Mouse (Mus musculus) liver, embryonic 14.5 days (tissue): ENCODE results near the gene Pde4d. TPM values are rescaled to one million over a fixed set of nuclear protein-coding genes. Genes with fewer than 3 reads are reported as not detected.

Experiments used
- ATAC-seq: fragments of 200-750 bp; cut with Nextera tagmentation; 2 replicates; pipeline ENCODE4 v1.8.0; 2017; ENCODE audit warnings: moderate number of reproducible peaks, mild to moderate bottlenecking, moderate library complexity; ENCODE audit not compliant: insufficient read depth
- DNase-seq, 3 experiments: peaks; one replicate each; pipeline ENCODE4 v3.0.0-alpha.2; 2012 to 2013; ENCODE audit warnings: low read depth in 3 of 3, low spot score in 3 of 3
- H3K27ac ChIP-seq: fragments of 300-500 bp; sonication (generic); 2 replicates; pipeline ENCODE4 v1.5.1; 2014; ENCODE audit warnings: moderate library complexity, mild to moderate bottlenecking, control low read depth, inconsistent platforms
- H3K27me3 ChIP-seq: fragments of 300-500 bp; sonication (generic); 2 replicates; pipeline ENCODE4 v1.6.1; 2014; ENCODE audit warnings: mild to moderate bottlenecking, low read length, moderate library complexity; ENCODE audit not compliant: control insufficient read depth, insufficient read depth
- H3K36me3 ChIP-seq: fragments of 300-500 bp; sonication (generic); replicated peaks from 2 replicates; pipeline ENCODE4 v1.6.1; 2014; ENCODE audit warnings: low read depth; ENCODE audit not compliant: control insufficient read depth, insufficient read depth
- H3K4me1 ChIP-seq, 2 experiments: fragments of 200-500 bp in 1 of 2; fragments of 300-500 bp in 1 of 2; sonication (generic) in 1 of 2; replicated peaks; 2 replicates each; pipeline ENCODE4 v1.6.1; 2012 to 2014; ENCODE audit warnings: antibody characterized with exemption in 1 of 2, inconsistent platforms in 1 of 2, low read length in 1 of 2; ENCODE audit not compliant: control insufficient read depth in 2 of 2, insufficient read depth in 2 of 2
- H3K4me2 ChIP-seq: fragments of 300-500 bp; sonication (generic); 2 replicates; pipeline ENCODE4 v1.6.1; 2014; ENCODE audit warnings: low read depth, mild to moderate bottlenecking, control low read depth, moderate library complexity
- H3K4me3 ChIP-seq, 2 experiments: fragments of 200-500 bp in 1 of 2; fragments of 300-500 bp in 1 of 2; sonication (generic) in 1 of 2; 2 replicates each; pipeline ENCODE4 v1.5.1; 2012 to 2014; ENCODE audit warnings: low read depth in 2 of 2, low read length in 2 of 2, mild to moderate bottlenecking in 2 of 2, control low read depth in 1 of 2, inconsistent platforms in 1 of 2, moderate library complexity in 1 of 2; ENCODE audit not compliant: insufficient read depth in 1 of 2
- H3K9ac ChIP-seq: fragments of 300-500 bp; sonication (generic); replicated peaks from 2 replicates; pipeline ENCODE4 v1.6.1; 2014; ENCODE audit warnings: mild to moderate bottlenecking, control low read depth, moderate library complexity
- H3K9me3 ChIP-seq: fragments of 300-500 bp; sonication (generic); 2 replicates; pipeline ENCODE4 v1.6.1; 2016; ENCODE audit warnings: low read length, mixed read lengths; ENCODE audit not compliant: control insufficient read depth
- CTCF ChIP-seq: IDR thresholded peaks from 2 replicates; pipeline ENCODE4 v1.5.1; 2016; ENCODE audit warnings: antibody characterized with exemption, low read depth, control low read depth
- EP300 ChIP-seq: IDR thresholded peaks from 2 replicates; pipeline ENCODE4 v1.6.1; 2016; ENCODE audit warnings: antibody characterized with exemption, low read depth
- WGBS: fragments of 180-500 bp; shearing (Covaris S2); extraction: QIAGEN DNeasy Blood & Tissue Kit; methylation state at CpG from one replicate; pipeline ENCODE4 v1.1.7; 2014; ENCODE audit not compliant: insufficient replicate concordance; 5-methylcytosine and 5-hydroxymethylcytosine counted together
- polyA plus RNA-seq, 2 experiments: library from polyadenylated mRNA; depleted of rRNA in 1 of 2; stranded (reverse) in 1 of 2; unstranded in 1 of 2; fragments of >200 nt; fragmentation: Nextera tagmentation in 1 of 2; extraction: Ambion mirVana in 1 of 2; gene quantifications; 2 replicates each; pipeline versions ENCODE4 v1.2.1 to v1.2.3; 2012 to 2014

The Pde4d gene
- polyA plus RNA-seq, 2 experiments: 4.9 to 8.6 TPM

DNA sequence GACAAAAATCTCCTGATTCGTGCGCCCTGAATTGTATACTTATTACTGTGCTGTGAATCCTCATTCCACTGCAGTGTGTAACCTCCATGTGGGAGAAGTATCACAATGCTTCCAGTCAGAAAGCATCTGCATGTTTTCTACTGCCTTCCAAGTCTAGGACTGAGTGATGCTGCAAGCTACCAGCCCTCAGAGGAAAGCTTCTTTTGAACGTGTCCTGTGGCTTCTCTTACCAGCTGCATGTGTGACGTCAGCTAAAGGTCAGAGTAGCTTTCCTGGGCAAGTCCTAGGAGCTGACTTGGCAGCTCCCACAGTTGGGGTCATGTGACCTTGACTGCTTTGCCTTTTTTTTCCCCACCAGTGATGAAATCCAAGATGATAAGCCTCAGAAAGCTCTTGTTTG is 1086.9 kb downstream of the Pde4d start:
- WGBS: 38% methylated on average over 4 of the region's 4 CpGs
- Histone ChIP-seq H3K9ac (no peak overlapping the region), H3K4me3 (no peak overlapping the region), H3K4me2 (no peak overlapping the region), H3K27ac (no peak overlapping the region), H3K27me3 (no peaks in the 10 kb centered on the region), H3K9me3 (no peaks in the 10 kb centered on the region), H3K4me1 (no peaks in the 10 kb centered on the region), H3K36me3 (no peaks in the 10 kb centered on the region)
- no peak for TF ChIP-seq EP300
- no peak for TF ChIP-seq CTCF
- ATAC-seq: no peak
- DNase-seq: no peak

- Histone ChIP-seq H3K4me1 (no peaks in the 10 kb centered on the region), H3K4me2 (no peak overlapping the region), H3K36me3 (no peaks in the 10 kb centered on the region), H3K9ac (no peak overlapping the region), H3K27ac (no peak overlapping the region), H3K4me3 (no peak overlapping the region), H3K27me3 (no peaks in the 10 kb centered on the region), H3K9me3 (no peaks in the 10 kb centered on the region)
- ATAC-seq (no peak), DNase-seq (no peak)
- WGBS: 60% methylated on average over 3 of the region's 3 CpGs
- no peak for TF ChIP-seq CTCF
- TF ChIP-seq EP300: no peak
Measured at GRCm38 (mm10) chr13:109539371-109539770, 1089.6 kb downstream of the Pde4d start.

DNA sequence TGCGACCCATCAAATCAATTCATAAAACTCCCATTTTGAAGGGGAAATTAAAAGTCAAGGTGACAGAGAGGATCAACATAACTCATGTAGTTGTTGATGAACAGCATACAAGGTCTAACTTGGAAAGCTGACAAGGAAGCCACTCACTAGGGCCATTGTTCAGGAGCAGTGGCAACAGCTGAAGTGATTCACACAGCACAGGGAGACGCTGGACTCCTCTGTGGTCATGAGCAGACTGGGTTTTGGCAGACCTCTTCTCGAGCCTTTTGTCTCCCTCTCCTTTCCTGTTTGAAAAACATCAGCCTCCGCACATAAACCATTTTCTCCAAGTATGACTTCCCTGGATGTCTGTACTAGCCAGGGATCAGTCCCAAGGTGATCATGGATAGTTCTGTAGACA is 1094.9 kb downstream of the Pde4d start:
- no peaks in the 10 kb centered on the region for H3K36me3 ChIP-seq
- no peaks in the 10 kb centered on the region for H3K27me3 ChIP-seq
- TF ChIP-seq CTCF (no peak), EP300 (no peak)
- no peaks in the 10 kb centered on the region; a peak in 1 of 4 replicates for H3K4me1 ChIP-seq
- DNase-seq (no peak), ATAC-seq (no peak)
- H3K4me3 ChIP-seq: no peak overlapping the region
- H3K9ac ChIP-seq: no peak overlapping the region
- no peaks in the 10 kb centered on the region for H3K9me3 ChIP-seq
- H3K4me2 ChIP-seq: no peak overlapping the region
- 61% methylated on average over 4 of the region's 4 CpGs for WGBS
- no peak overlapping the region for H3K27ac ChIP-seq

DNA sequence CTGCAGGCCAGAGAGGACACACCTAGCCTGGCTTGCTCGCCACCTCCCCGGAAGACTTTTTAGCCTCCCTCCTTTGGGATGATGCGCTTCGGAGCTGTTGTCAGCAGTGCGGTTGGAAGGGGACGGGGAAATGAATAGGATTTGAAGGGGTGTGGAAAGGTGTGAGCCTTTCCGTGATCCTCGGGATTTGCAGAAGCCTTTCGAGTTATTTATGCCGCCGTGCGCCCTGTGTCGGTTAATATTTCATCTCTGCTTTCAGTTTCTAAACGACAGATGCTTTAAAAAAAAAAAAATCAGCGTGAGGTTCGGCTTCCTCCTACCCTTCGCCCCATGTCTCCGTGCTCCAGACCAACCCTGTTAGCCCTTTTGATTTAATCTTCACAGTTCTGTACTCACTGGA is 1096.6 kb downstream of the Pde4d start:
- WGBS: 73% methylated on average over 18 of the region's 18 CpGs
- no peaks in the 10 kb centered on the region for H3K27me3 ChIP-seq
- no peak overlapping the region for H3K4me3 ChIP-seq
- no peaks in the 10 kb centered on the region for H3K36me3 ChIP-seq
- ATAC-seq (no peak), DNase-seq (no peak)
- no peak overlapping the region for H3K4me2 ChIP-seq
- TF ChIP-seq EP300: no peak
- no peak for TF ChIP-seq CTCF
- H3K9me3 ChIP-seq: no peaks in the 10 kb centered on the region
- H3K27ac ChIP-seq: no peak overlapping the region
- H3K9ac ChIP-seq: no peak overlapping the region
- H3K4me1 ChIP-seq: no peaks in the 10 kb centered on the region; a peak in 1 of 4 replicates

DNA sequence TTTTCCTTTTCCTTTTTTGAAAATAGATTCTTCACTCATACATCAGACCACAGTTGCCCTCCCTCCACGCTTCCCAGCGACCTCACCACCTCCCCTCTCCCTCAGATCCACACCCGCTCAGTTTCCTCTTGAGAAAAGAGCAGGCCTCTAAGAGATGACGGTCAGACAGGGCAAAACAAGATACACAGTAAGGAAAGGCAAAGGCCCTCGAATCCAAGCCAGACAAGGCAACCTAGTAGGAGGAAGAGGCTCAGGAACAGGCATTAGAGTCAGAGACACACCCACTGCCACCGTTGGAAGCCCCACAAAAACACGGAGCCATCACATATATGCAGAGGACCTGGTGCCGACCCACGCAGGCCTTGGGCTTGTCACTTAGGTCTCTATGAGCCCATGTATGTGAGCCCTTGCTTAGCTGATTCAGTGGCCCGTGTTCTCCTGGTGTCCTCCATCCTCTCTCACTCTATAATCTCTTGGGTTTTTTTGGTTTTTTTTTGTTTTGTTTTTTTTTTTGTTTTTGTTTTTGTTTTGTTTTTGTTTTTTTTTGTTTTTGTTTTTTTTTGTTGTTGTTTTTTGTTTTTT is 1097.3 kb downstream of the Pde4d start:
- no peaks in the 10 kb centered on the region for H3K27me3 ChIP-seq
- H3K36me3 ChIP-seq: no peaks in the 10 kb centered on the region
- H3K9ac ChIP-seq: no peak overlapping the region
- TF ChIP-seq CTCF (no peak), EP300 (no peak)
- H3K27ac ChIP-seq: no peak overlapping the region
- no peak overlapping the region for H3K4me3 ChIP-seq
- no peaks in the 10 kb centered on the region for H3K9me3 ChIP-seq
- H3K4me1 ChIP-seq: no peaks in the 10 kb centered on the region; a peak in 1 of 4 replicates
- no peak overlapping the region for H3K4me2 ChIP-seq
- no peak for ATAC-seq
- 60% methylated on average over 10 of the region's 10 CpGs for WGBS
- no peak for DNase-seq
